Mouse (Mus musculus) heart, embryonic 14.5 days (tissue): ENCODE results near the gene 1700088E04Rik. TPM values are rescaled to one million over a fixed set of nuclear protein-coding genes. Genes with fewer than 3 reads are reported as not detected.

Experiments used
- ATAC-seq: fragments of 200-750 bp; cut with Nextera tagmentation; 2 replicates; pipeline ENCODE4 v1.8.0; 2017; ENCODE audit warnings: low read depth, moderate TSS enrichment; ENCODE audit not compliant: insufficient number of reproducible peaks, insufficient read depth, low FRiP score
- H3K27ac ChIP-seq, 2 experiments: fragments of 200-500 bp in 1 of 2; fragments of 300-500 bp in 1 of 2; sonication (generic) in 1 of 2; replicated peaks in 1 of 2; 2 replicates each; pipeline ENCODE4 v1.5.1; 2012 to 2014; ENCODE audit warnings: low read depth in 2 of 2, low read length in 2 of 2, control low read depth in 1 of 2, mild to moderate bottlenecking in 1 of 2, mixed read lengths in 1 of 2; ENCODE audit not compliant: control insufficient read depth in 1 of 2, insufficient read depth in 1 of 2
- H3K27me3 ChIP-seq: fragments of 300-500 bp; sonication (generic); 2 replicates; pipeline ENCODE4 v1.6.1; 2014; ENCODE audit warnings: mild to moderate bottlenecking, low read length, control low read depth; ENCODE audit not compliant: control insufficient read depth, insufficient read depth
- H3K36me3 ChIP-seq: fragments of 300-500 bp; sonication (generic); 2 replicates; pipeline ENCODE4 v1.6.1; 2014; ENCODE audit warnings: mild to moderate bottlenecking, control low read depth, low read length, mixed read lengths; ENCODE audit not compliant: control insufficient read depth, insufficient read depth
- H3K4me1 ChIP-seq, 2 experiments: fragments of 200-500 bp in 1 of 2; fragments of 300-500 bp in 1 of 2; sonication (generic) in 1 of 2; 2 replicates each; pipeline ENCODE4 v1.6.1; 2012 to 2014; ENCODE audit warnings: low read length in 2 of 2, control low read depth in 1 of 2, mixed read lengths in 1 of 2; ENCODE audit not compliant: control insufficient read depth in 2 of 2, insufficient read depth in 2 of 2
- H3K4me2 ChIP-seq: fragments of 300-500 bp; sonication (generic); 2 replicates; pipeline ENCODE4 v1.6.1; 2014; ENCODE audit warnings: mild to moderate bottlenecking, low read length
- H3K4me3 ChIP-seq, 2 experiments: fragments of 200-500 bp in 1 of 2; fragments of 300-500 bp in 1 of 2; sonication (generic) in 1 of 2; 2 replicates each; pipeline ENCODE4 v1.5.1; 2012 to 2014; ENCODE audit warnings: low read length in 2 of 2, mild to moderate bottlenecking in 2 of 2, control low read depth in 1 of 2, low read depth in 1 of 2, moderate library complexity in 1 of 2; ENCODE audit not compliant: control insufficient read depth in 1 of 2, insufficient read depth in 1 of 2
- H3K9ac ChIP-seq: fragments of 300-500 bp; sonication (generic); 2 replicates; pipeline ENCODE4 v1.6.1; 2014; ENCODE audit warnings: mild to moderate bottlenecking, low read length
- H3K9me3 ChIP-seq: fragments of 300-500 bp; sonication (generic); 2 replicates; pipeline ENCODE4 v1.6.1; 2016; ENCODE audit warnings: low read length, control low read depth; ENCODE audit not compliant: control insufficient read depth
- WGBS: fragments of 180-500 bp; shearing (Covaris S2); extraction: QIAGEN DNeasy Blood & Tissue Kit; methylation state at CpG from one replicate; pipeline ENCODE4 v1.1.7; 2014; 5-methylcytosine and 5-hydroxymethylcytosine counted together
- polyA plus RNA-seq: library from polyadenylated mRNA; unstranded; fragments of >200 nt; fragmentation: Nextera tagmentation; extraction: Ambion mirVana; gene quantifications from 2 replicates; pipeline ENCODE4 v1.2.1, GENCODE M21; 2014

The 1700088E04Rik gene
- polyA plus RNA-seq, 1 experiment from 2014 or later: 8.4 TPM

DNA sequence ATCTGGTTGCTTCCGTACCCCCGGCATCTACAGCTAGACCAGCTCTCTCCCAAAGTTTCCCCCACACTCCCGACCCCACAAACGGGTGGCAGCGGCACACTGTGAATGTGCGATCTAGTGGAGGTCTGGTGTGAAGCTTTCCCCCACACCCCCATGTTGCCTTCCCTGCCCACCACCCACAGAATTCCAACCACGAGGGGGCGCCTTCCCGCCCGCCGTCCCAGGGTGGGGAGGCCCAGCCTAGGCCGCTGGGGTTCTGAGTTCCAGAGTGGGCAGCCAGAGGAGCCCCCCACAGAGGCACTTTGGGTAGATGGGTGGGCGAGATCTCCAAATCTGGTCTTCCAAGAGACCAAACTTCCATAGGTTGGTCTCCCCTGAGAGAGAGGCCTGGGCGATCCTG lies 21.8 kb upstream of the 1700088E04Rik start:
- no peak for ATAC-seq
- Histone ChIP-seq H3K4me2 (no peak overlapping the region), H3K9me3 (no peaks in the 10 kb centered on the region), H3K36me3 (no peaks in the 10 kb centered on the region), H3K4me3 (0 out of 4 replicates have a peak overlapping the region, but pooled peaks of 1 of the 2 experiments have one; percentile 13), H3K4me1 (peaks cover 0 to 2% of the 10 kb centered on the region in 2 experiments; a peak in 1 of 4 replicates), H3K9ac (no peak overlapping the region), H3K27ac (no peak overlapping the region), H3K27me3 (peaks cover 78% of the 10 kb centered on the region)
- WGBS: 37% methylated on average over 14 of the region's 14 CpGs

DNA sequence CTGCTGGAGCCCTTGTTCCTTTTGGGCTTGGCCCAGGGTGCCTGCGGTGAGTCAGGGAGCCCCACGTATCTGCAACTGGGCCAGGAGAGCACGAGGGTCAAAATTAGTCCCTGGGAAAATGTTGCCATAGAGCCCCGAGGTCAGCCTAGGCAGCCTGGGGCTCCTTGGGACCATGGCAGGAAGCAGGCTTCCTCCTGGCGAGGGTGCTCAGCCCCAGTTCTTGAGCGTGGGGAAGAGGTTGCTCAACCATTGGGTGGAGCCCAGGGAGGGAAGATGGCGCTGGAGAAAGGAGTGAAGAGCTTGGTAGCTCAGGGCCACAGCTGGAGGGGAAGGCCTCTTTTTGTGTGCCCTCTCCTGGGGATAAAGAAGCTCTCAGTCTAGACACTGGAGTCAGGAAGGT lies 21.2 kb upstream of the 1700088E04Rik start:
- Histone ChIP-seq H3K4me3 (no peak overlapping the region), H3K36me3 (no peaks in the 10 kb centered on the region), H3K9ac (no peak overlapping the region), H3K4me1 (peaks cover 0 to 2% of the 10 kb centered on the region in 2 experiments; a peak in 1 of 4 replicates), H3K27ac (no peak overlapping the region), H3K27me3 (peaks cover 78% of the 10 kb centered on the region), H3K4me2 (no peak overlapping the region), H3K9me3 (no peaks in the 10 kb centered on the region)
- no peak for ATAC-seq
- 71% methylated on average over 7 of the region's 7 CpGs for WGBS

DNA sequence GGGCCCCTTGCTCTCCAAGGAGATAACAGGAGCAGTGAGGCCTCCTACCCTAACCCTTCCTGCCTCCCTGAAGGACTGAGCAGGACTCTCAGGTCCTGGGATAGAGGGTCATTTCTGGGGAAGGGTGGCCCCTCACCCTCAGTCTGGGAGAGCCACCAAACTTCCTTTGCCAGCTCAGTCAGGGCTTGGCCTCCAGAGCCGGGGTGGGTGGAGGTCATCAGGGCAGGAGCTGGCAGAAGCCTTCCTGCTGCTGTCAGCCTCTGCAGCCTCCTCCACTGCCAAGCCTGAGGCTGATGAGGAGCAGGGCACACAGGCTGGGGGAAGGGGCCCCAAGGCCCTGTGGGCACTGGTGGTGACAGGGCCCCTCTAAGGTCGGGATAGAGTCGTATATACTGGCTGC lies 14.5 kb upstream of the 1700088E04Rik start:
- H3K27ac ChIP-seq: no peak overlapping the region
- 14% methylated on average over 3 of the region's 3 CpGs for WGBS
- peaks cover 31% of the 10 kb centered on the region for H3K27me3 ChIP-seq
- ATAC-seq: no peak
- H3K36me3 ChIP-seq: peaks cover 20% of the 10 kb centered on the region
- H3K9ac ChIP-seq: 0 out of 2 replicates have a peak overlapping the region, but pooled peaks have one; percentile 2
- peaks cover 6 to 10% of the 10 kb centered on the region in 2 experiments; a peak in 3 of 4 replicates for H3K4me1 ChIP-seq
- no peak overlapping the region for H3K4me2 ChIP-seq
- no peak overlapping the region for H3K4me3 ChIP-seq
- H3K9me3 ChIP-seq: no peaks in the 10 kb centered on the region

DNA sequence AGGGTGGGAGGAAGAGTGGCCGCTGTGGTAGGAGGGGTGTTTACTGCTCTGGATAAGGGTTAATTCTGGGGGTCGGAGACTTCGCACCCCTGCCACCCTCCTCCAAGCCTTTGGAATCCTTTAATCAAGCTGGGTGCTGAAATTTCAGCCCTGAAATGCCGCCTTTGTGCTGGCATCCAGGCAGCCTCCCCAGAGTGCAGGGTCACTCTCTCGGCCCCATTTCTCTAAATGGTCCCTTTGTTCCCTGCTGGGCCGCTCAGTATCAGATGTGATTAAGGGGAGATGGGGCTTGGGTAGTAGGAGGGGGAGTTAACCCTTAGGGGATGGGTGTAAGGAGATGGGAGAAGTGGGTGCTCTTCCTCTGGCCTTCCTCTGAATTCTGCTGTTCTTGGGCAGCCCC lies 11.7 kb upstream of the 1700088E04Rik start:
- 55% methylated on average over 6 of the region's 6 CpGs for WGBS
- Histone ChIP-seq H3K36me3 (peaks cover 43% of the 10 kb centered on the region), H3K9me3 (no peaks in the 10 kb centered on the region), H3K27ac (no peak overlapping the region), H3K9ac (no peak overlapping the region), H3K27me3 (0 out of 2 replicates have a peak, but pooled peaks cover 5% of the 10 kb centered on the region), H3K4me1 (peaks cover 6 to 10% of the 10 kb centered on the region in 2 experiments; a peak in 3 of 4 replicates), H3K4me2 (no peak overlapping the region), H3K4me3 (no peak overlapping the region)
- no peak for ATAC-seq

DNA sequence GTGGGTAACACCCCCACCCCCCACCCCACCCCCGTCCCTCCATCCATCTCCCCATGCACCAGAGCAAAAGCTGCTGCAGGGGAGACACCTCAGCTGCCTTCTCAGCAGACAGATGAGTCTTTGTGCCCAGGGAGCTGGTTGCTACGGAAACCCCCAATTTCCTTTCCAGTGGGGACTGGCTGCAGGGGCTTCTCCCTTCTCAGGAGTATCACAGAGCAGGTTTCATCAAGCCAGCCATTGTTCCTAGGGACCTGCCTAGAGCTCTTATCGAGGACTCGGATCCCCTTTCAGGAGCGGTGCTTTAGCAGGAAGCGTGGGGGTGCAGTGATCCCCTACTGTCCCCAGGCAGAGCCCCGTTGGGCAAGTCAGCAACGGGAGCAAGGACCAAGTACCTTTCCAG lies 10.8 kb upstream of the 1700088E04Rik start:
- H3K36me3 ChIP-seq: peaks cover 51% of the 10 kb centered on the region
- WGBS: 72% methylated on average over 8 of the region's 8 CpGs
- no peak for ATAC-seq
- no peaks in the 10 kb centered on the region for H3K9me3 ChIP-seq
- H3K9ac ChIP-seq: no peak overlapping the region
- no peak overlapping the region for H3K4me2 ChIP-seq
- H3K27me3 ChIP-seq: 0 out of 2 replicates have a peak, but pooled peaks cover under 1% of the 10 kb centered on the region
- no peak overlapping the region for H3K27ac ChIP-seq
- H3K4me1 ChIP-seq: peaks cover 6 to 10% of the 10 kb centered on the region in 2 experiments; a peak in 3 of 4 replicates
- H3K4me3 ChIP-seq: no peak overlapping the region

DNA sequence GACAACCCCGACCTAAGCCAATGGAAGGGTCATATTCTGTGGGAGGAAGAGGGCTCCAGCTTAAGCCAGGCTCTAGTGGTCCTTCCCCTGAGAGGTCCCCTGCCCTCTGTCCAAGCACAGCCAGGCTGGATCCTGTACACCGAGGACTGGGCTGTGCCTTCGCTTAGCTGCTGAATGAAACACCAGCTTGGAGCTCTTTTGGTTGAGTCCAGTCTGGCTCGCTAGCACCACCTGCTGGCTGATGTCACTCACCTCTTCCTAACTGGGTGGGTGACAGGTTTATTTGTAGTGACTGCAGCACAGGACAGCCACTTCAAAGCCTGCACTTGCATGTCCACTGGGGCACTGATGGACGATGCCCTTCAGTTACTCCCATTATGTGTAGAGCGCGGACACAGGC lies 7.5 kb upstream of the 1700088E04Rik start:
- Histone ChIP-seq H3K36me3 (peaks cover 79% of the 10 kb centered on the region), H3K9ac (no peak overlapping the region), H3K9me3 (no peaks in the 10 kb centered on the region), H3K27ac (no peak overlapping the region), H3K27me3 (no peaks in the 10 kb centered on the region), H3K4me1 (no peaks in the 10 kb centered on the region), H3K4me2 (no peak overlapping the region), H3K4me3 (no peak overlapping the region)
- 0 out of 2 replicates have a peak, but pooled peaks have one; percentile 18 for ATAC-seq
- WGBS: 45% methylated on average over 7 of the region's 7 CpGs

DNA sequence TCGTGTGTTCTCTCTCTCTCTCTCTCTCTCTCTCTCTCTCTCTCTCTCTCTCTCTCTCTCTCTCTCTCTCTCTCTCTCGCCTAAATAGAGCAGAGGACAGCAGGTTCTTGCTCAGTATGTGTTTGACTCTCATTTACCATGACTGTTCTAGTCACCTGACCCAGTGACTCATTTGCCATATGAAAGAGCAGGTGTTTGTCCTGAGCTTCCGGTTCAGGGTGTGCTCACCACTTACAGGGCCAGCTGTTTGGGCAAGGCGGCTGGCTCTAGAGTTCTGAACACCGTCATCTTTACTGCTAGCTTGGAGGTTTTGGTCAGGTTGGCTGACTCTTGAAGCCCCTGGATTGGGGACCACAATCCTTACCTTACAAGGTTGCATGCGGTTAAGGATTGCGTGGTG lies 4.5 kb upstream of the 1700088E04Rik start:
- 92% methylated on average over 7 of the region's 7 CpGs for WGBS
- H3K4me2 ChIP-seq: no peak overlapping the region
- no peaks in the 10 kb centered on the region for H3K9me3 ChIP-seq
- peaks cover 0 to 11% of the 10 kb centered on the region in 2 experiments; a peak in 2 of 4 replicates for H3K4me1 ChIP-seq
- H3K4me3 ChIP-seq: no peak overlapping the region
- no peak for ATAC-seq
- no peak overlapping the region for H3K27ac ChIP-seq
- H3K9ac ChIP-seq: no peak overlapping the region
- no peaks in the 10 kb centered on the region for H3K27me3 ChIP-seq
- peaks cover 59% of the 10 kb centered on the region for H3K36me3 ChIP-seq

DNA sequence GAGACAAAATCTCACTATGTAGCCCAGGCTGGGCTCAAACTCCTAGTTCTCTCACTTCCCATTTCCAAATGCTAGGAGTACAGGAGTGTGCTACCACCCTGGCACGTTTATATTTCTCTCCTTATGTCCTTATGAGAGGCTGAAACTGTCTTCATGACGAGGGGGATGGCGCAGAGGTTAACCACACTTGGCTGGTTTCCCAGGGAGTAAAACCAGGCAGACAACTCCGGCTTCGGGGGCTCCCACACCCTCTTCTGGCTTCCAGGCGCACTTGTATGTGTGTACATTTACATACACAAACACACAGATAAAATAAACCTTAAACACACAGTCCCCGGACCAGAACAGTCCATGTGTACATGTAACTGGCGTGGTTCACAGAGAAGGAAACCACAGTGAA lies 3.0 kb upstream of the 1700088E04Rik start:
- no peaks in the 10 kb centered on the region for H3K9me3 ChIP-seq
- H3K4me1 ChIP-seq: peaks cover 0 to 16% of the 10 kb centered on the region in 2 experiments; a peak in 2 of 4 replicates
- H3K9ac ChIP-seq: no peak overlapping the region
- no peak for ATAC-seq
- no peak overlapping the region for H3K27ac ChIP-seq
- H3K4me2 ChIP-seq: no peak overlapping the region
- H3K4me3 ChIP-seq: no peak overlapping the region
- no peaks in the 10 kb centered on the region for H3K27me3 ChIP-seq
- WGBS: 70% methylated on average over 8 of the region's 8 CpGs
- peaks cover 48% of the 10 kb centered on the region for H3K36me3 ChIP-seq
